Mouse (Mus musculus): ENCODE results near the gene Lsamp. TPM values are rescaled to one million over a fixed set of nuclear protein-coding genes. Genes with fewer than 3 reads are reported as not detected.

Lsamp gene
- total RNA-seq, 4 experiments from 2014 or later: 237 to 252 (median 248) TPM

GRCm38 (mm10) chr16:41746235-41746911 is 1762.2 kb downstream of the Lsamp start:
- peak in 1 of 2 experiments; percentile 55 for DNase-seq (ENCODE audit: low spot score in 2 of 2)

- no peak for DNase-seq (ENCODE audit: low spot score in 2 of 2)
Observed at GRCm38 (mm10) chr16:41747874-41748273, 1763.7 kb downstream of the Lsamp start.

GRCm38 (mm10) chr16:41748759-41749158 is 1764.6 kb downstream of the Lsamp start:
- no peak for DNase-seq (ENCODE audit: low spot score in 2 of 2)

DNA sequence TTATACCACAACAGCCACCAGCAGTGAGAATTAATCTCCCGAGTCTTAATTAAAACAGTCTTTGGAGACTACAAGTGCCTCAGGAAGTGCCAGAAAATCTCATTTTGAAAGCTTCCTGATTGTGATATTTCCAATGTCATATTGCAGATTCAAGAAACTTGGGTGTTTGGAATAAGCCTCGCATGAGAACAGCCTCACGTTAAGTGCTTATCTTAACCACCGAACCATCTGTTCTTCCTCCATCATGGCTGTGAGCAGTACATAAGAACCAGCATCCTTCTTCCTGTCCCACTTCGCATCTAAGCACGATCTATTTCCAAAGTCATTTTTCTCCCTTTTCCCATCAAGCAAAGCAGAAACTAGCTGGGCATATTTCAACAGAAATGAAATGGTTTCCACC is 1780.1 kb downstream of the Lsamp start:
- DNase-seq (ENCODE audit: low spot score in 2 of 2): no peak

GRCm38 (mm10) chr16:41771427-41772125 is 1787.4 kb downstream of the Lsamp start:
- no peak for DNase-seq (ENCODE audit: low spot score in 2 of 2)

DNA sequence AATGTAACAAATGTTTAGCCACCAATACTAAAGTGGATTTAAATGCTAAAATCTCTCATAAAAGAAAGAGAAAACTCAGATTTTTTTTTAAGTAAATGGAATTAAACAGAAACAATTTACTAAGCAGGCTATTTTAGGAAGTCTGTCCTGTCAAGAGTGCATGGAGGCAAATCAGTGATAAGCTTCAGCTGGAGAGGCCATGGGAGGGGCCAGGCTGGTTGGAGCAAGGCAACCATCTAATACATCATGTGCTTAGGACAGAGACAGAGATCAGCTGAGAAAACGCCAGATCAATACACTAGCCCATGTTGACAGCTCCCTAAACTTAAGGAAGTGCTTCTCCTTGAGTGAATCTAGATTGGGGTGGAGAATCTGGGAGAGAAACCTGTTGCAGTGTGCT is 1793.4 kb downstream of the Lsamp start:
- DNase-seq (ENCODE audit: low spot score in 2 of 2): no peak

DNA sequence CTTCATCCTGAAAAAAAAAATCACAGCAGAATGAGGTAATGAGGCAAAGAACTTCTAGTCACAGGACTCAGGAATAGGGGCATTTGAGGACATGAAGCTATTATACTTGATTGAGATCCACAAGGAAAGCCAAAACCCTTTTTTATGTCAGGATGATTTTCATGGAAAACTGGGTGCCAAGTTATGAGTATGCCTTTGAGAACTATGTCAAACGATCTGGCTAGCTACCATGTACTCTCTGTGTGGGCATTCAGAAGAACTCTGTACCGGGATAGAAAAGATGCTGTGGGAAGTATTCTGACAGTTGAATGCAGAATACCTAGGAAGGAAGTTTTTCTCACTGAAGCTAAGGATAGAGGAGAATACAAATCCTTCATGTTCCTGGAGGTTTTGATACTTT is 1801.4 kb downstream of the Lsamp start:
- DNase-seq (ENCODE audit: low spot score in 2 of 2): no peak

DNA sequence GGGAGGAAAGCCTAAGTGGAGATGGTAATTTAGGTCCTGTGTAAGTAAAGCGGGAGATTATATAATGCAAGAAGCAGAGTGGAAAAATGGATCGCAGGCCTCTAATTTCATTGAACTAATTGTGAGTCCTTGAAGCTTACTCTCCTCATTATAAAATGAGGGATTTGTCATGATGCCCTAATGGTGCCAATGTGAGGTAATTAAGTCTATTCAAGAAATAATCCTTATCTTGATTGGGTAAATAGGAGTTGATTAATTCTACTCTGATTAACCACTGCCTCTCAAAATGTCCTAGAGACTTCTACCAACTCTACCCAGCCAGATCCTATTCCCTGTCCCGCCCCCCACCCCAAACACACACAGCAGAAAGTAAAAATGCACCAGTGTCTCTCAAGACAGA is 1802.5 kb downstream of the Lsamp start:
- no peak for DNase-seq (ENCODE audit: low spot score in 2 of 2)

- DNase-seq (ENCODE audit: low spot score in 2 of 2): no peak
Observed at GRCm38 (mm10) chr16:41787146-41787545, 1803.0 kb downstream of the Lsamp start.

GRCm38 (mm10) chr16:41790016-41790415 is 1805.9 kb downstream of the Lsamp start:
- DNase-seq (ENCODE audit: low spot score in 2 of 2): no peak

GRCm38 (mm10) chr16:41820369-41820768 is 1836.2 kb downstream of the Lsamp start:
- DNase-seq (ENCODE audit: low spot score in 2 of 2): no peak

GRCm38 (mm10) chr16:41826899-41827604 is 1842.9 kb downstream of the Lsamp start:
- DNase-seq (ENCODE audit: low spot score in 2 of 2): no peak

DNA sequence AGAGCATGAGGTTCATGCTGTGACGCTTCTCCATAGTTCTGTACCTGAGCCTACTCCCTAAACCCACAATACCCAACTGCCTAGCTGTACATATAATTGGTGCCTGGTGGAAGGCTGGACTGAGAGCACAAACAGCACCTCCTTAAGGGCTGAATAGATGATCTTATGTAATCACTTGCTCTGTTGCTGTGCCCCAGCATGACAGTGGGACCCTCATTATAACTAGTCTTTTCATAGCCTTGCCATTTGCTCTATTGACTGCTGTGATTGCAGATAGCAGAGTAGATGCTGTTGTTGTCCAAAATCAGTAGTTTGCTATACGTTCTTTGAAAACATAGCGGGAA is 1843.4 kb downstream of the Lsamp start:
- no peak for DNase-seq (ENCODE audit: low spot score in 2 of 2)

GRCm38 (mm10) chr16:41834637-41835036 is 1850.5 kb downstream of the Lsamp start:
- no peak for DNase-seq (ENCODE audit: low spot score in 2 of 2)

- DNase-seq (ENCODE audit: low spot score in 2 of 2): no peak
Observed at GRCm38 (mm10) chr16:41835745-41836144, 1851.6 kb downstream of the Lsamp start.

GRCm38 (mm10) chr16:41839751-41840404 is 1855.7 kb downstream of the Lsamp start:
- no peak for DNase-seq (ENCODE audit: low spot score in 2 of 2)

DNA sequence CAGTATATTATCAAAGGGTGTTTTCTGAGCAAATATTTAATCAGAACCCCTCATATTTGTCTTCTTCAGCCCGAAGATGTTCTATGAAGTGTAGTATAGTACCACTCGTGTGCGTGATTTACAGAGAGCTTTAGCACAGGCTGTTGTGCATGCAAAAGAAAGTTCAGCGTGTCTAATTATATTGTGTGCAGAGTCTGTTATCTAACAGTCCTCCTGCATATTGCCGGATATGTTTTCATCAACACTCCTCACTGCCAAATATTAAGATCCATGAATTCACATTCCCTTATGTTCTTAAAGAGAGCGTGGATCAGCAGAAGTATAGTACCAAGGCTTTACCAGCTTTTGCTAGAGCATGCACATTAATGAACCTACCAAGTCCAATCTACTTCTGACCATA is 1862.7 kb downstream of the Lsamp start:
- DNase-seq (ENCODE audit: low spot score in 2 of 2): no peak

DNA sequence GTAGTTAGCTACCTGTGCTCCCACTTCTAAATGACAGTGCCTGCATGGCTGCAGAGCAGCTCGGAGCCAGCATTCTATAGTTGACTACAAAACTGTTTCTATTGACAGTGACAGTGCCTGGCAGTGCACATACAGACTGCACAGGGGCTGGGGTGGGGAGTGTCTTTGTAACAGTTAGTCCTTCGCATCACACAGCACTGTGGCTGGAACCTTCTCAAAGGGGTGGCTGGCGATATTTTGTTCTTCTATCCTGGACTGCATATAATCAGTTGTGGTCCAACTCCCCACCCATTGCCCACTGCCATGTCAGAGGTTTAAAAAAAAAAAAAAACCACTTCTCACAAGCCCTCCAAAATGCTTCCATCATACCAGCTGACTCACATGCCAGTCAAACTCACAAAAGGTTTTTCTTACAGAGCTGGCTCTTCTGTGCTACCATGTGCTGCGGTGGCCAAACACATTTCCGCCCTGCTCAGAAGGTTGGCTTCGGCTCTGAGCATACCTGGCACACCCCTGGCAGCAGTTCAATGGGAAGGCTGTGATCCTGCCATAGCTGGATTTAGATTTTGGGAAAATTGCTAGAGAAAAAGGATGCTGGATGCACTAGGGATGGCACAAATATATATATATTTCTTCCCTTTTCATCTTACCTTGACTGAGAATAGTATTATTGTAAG is 1887.9 kb downstream of the Lsamp start:
- no peak for DNase-seq (ENCODE audit: low spot score in 2 of 2)

DNA sequence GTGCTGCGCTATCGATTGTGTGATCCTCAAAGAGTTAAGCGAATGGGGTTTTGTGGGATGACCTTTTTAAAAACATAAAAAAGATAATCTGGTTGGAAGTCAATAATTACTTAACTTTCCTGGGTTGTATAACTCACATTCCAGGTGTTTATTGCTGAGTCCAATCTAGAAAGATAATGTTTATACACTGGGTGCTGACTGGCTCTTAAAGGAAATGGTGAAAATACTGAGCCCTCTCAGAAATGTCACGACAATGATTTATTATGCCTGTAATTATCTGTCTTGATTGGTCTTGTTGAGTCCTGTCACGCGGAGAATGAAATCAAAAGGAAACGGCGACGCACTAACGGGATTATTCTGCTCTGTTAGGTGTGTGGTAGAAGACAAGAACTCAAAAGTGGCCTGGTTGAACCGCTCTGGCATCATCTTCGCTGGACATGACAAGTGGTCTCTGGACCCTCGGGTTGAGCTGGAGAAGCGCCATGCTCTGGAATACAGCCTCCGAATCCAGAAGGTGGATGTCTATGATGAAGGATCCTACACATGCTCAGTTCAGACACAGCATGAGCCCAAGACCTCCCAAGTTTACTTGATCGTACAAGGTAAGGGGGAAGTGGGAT is 1904.5 kb downstream of the Lsamp start:
- no peak for DNase-seq (ENCODE audit: low spot score in 2 of 2)

DNA sequence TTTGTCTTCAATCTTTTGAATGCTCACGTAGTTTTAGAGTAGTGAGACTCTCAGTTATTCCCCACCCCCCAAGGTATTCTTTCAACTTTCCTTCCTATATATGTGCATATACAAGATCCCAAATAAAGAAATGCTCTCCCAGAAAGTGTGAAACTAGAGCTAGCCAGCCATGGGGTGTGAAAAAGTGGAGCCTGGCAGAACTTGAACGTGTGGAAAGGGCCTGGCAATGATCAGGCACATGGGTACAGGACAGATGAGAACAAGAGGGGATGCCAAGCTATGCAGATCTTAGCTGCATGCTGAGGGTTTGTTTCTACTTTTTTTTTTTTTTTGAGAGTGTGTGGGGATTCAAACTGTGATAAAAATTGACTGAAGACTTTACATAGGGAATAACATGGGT is 1916.6 kb downstream of the Lsamp start:
- DNase-seq (ENCODE audit: low spot score in 2 of 2): peak in 1 of 2 experiments; percentile 66

- peak in 1 of 2 experiments; percentile 24 for DNase-seq (ENCODE audit: low spot score in 2 of 2)
Observed at GRCm38 (mm10) chr16:41903654-41904053, 1919.5 kb downstream of the Lsamp start.
